Mouse (Mus musculus) neural tube, embryonic 15.5 days (tissue): ENCODE results near the gene Fam227a. TPM values are rescaled to one million over a fixed set of nuclear protein-coding genes. Genes with fewer than 3 reads are reported as not detected.

ENCODE experiments used
- ATAC-seq: fragments of 200-750 bp; cut with Nextera tagmentation; 2 replicates; pipeline ENCODE4 v1.8.0; 2017; ENCODE audit warnings: mild to moderate bottlenecking, moderate TSS enrichment, moderate library complexity; ENCODE audit not compliant: low FRiP score
- H3K27ac ChIP-seq: fragments of 300-500 bp; sonication (generic); replicated peaks from 2 replicates; pipeline ENCODE4 v1.5.1; 2015; ENCODE audit warnings: mild to moderate bottlenecking, inconsistent platforms
- H3K27me3 ChIP-seq: fragments of 300-500 bp; sonication (generic); replicated peaks from 2 replicates; pipeline ENCODE4 v1.6.1; 2015; ENCODE audit warnings: inconsistent platforms
- H3K36me3 ChIP-seq: fragments of 300-500 bp; sonication (generic); 2 replicates; pipeline ENCODE4 v1.6.1; 2015; ENCODE audit warnings: inconsistent platforms
- H3K4me1 ChIP-seq: fragments of 300-500 bp; sonication (generic); 2 replicates; pipeline ENCODE4 v1.6.1; 2015; ENCODE audit warnings: inconsistent platforms
- H3K4me2 ChIP-seq: fragments of 300-500 bp; sonication (generic); 2 replicates; pipeline ENCODE4 v1.6.1; 2015; ENCODE audit warnings: inconsistent platforms, mild to moderate bottlenecking, moderate library complexity
- H3K4me3 ChIP-seq: fragments of 300-500 bp; sonication (generic); replicated peaks from 2 replicates; pipeline ENCODE4 v1.5.1; 2015; ENCODE audit warnings: mild to moderate bottlenecking, inconsistent platforms
- H3K9ac ChIP-seq: fragments of 300-500 bp; sonication (generic); replicated peaks from 2 replicates; pipeline ENCODE4 v1.6.1; 2015; ENCODE audit warnings: mild to moderate bottlenecking, inconsistent platforms
- H3K9me3 ChIP-seq: fragments of 300-500 bp; sonication (generic); replicated peaks from 2 replicates; pipeline ENCODE4 v1.6.1; 2016; ENCODE audit warnings: inconsistent platforms
- WGBS: fragments of 180-500 bp; shearing (Covaris S2); methylation state at CpG from one replicate; pipeline ENCODE4 v1.1.7; 2015; ENCODE audit warnings: mixed read lengths; 5-methylcytosine and 5-hydroxymethylcytosine counted together
- polyA plus RNA-seq: library from polyadenylated mRNA; unstranded; fragments of >200 nt; fragmentation: Nextera tagmentation; extraction: Ambion mirVana; gene quantifications from 2 replicates; pipeline ENCODE4 v1.2.1, GENCODE M21; 2015

The Fam227a gene
- polyA plus RNA-seq = 3.0 and 3.7 TPM in 2 replicates

DNA sequence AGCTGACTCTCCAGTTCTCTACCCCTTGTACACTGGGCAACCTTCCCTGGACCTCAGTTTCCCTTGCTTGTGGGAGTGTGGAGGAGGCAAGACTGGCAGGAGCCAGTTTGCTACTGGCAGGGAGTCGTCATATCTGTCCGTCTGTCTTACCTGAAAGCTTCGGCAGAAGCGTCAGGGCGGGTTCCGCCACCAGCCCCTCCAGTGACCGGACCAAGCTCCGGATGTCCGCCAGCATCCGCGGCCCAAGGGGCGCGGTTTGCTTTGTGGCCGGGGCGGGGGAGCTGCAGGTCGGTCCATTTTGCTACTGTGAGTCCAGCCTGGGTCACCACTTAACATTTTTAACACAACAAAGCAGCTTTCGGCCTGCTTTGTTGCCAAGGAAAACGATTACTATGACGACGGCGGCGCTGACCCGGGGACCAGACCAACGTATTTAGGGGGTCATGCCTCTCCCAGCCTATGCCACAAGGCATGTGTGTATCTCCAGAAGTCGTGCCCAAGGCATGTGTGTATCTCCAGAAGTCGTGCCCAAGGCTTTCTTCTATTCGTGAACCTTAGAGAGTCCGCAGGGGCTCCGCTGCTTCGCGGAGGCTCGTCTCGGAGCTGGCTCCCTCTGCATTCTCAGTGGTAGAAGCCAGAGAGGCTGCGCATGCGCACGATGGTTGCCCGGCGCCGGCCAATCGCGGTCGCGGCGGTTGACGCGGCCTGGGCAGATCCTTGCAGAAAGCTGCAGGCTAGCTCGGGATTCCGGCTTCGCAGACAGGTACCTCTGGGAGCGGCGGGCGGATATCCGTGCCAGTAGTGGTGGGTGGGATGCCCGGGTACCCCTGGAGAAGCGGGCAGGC, at the start of gene Fam227a, which contains the start of gene Cby1:
TSS of gene Fam227a (minus strand) at position 426 of the 845 bp plus-strand sequence.
TSS of gene Cby1 (plus strand) at position 669 of the 845 bp plus-strand sequence.
- ATAC-seq = peak; percentile 89
- under 1% methylated on average over 55 of the region's 55 CpGs for WGBS
- H3K9me3 ChIP-seq = no peaks in the 10 kb centered on the region

DNA sequence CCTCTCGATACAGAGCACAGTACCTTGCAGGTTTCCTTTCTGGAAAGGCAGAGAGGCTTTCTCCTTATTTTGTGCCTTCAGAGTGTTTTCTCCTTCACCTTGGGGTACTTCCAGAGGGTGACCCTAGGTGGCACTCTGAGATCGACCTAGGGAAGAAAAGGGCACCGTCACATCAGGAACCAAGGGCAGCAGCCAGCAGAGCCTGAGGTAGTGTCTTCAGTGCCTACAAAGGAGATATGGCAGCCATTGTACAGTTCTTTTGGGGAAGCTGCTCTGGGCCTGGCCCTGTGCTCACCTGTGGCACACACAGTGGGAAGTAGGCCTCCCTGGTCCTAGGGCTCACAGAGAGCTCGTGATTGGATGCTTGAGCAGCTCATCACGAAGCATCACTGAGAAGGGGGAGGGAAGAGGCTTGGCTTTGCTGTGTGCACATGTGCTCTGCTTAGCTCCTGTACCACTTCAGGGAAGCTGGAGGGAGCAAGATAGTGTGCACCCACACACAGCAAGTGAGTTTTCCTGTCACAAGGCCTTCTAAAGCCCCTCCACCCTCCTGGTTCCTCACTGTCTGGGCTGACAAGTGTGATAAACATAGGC, 49.6 kb upstream of the Fam227a start:
- peaks cover 55% of the 10 kb centered on the region for H3K36me3 ChIP-seq
- no peak overlapping the region for H3K27ac ChIP-seq
- H3K9ac ChIP-seq = no peak overlapping the region
- 95% methylated on average over 5 of the region's 5 CpGs for WGBS
- H3K4me3 ChIP-seq = no peak overlapping the region
- no peak overlapping the region for H3K4me2 ChIP-seq
- no peaks in the 10 kb centered on the region for H3K9me3 ChIP-seq
- H3K27me3 ChIP-seq = no peaks in the 10 kb centered on the region
- no peak for ATAC-seq
- no peaks in the 10 kb centered on the region for H3K4me1 ChIP-seq

More for the DNA sequence above, at the start of gene Fam227a, which contains the start of gene Cby1:
- H3K36me3 ChIP-seq = peaks cover 17% of the 10 kb centered on the region
- H3K9ac ChIP-seq = peak within 1 kb of the TSS; percentile 80
- H3K27ac ChIP-seq = peak within 1 kb of the TSS; percentile 98
- H3K4me1 ChIP-seq = peaks cover 16% of the 10 kb centered on the region
- H3K4me3 ChIP-seq = peak within 1 kb of the TSS; percentile 89
- peak within 1 kb of the TSS; percentile 77 for H3K4me2 ChIP-seq
- no peaks in the 10 kb centered on the region for H3K27me3 ChIP-seq

DNA sequence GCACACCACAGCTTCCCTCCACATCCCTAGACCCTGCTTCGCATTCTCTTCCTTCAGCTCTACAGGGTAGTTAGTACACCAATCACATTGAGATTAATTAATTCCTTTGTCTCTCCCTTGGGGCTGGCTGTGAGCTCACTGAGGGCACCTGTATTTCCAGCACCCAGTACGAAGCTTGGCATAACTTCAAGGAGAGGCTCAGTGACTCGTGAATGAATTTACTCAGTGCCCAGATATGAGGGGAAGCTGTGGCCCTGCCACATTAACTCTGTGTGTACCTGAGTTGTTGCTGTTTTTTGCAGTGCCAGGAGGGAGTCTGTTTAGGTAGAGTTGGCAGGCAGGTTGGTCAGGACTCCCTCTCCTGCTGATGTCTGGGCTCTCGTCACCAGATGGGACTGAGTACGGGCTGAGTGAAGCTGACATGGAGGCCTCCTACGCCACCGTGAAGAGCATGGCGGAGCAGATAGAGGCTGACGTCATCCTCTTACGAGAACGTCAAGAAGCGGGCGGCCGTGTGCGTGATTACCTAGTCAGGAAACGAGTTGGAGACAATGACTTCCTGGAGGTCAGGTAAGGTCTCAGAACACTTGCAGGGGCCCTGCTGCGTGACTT, 48.0 kb upstream of the Fam227a start:
- H3K4me3 ChIP-seq = no peak overlapping the region
- 85% methylated on average over 17 of the region's 17 CpGs for WGBS
- H3K27ac ChIP-seq = no peak overlapping the region
- H3K9ac ChIP-seq = no peak overlapping the region
- no peak for ATAC-seq
- peaks cover 39% of the 10 kb centered on the region for H3K36me3 ChIP-seq
- H3K27me3 ChIP-seq = no peaks in the 10 kb centered on the region
- H3K9me3 ChIP-seq = no peaks in the 10 kb centered on the region
- no peak overlapping the region for H3K4me2 ChIP-seq
- no peaks in the 10 kb centered on the region for H3K4me1 ChIP-seq

DNA sequence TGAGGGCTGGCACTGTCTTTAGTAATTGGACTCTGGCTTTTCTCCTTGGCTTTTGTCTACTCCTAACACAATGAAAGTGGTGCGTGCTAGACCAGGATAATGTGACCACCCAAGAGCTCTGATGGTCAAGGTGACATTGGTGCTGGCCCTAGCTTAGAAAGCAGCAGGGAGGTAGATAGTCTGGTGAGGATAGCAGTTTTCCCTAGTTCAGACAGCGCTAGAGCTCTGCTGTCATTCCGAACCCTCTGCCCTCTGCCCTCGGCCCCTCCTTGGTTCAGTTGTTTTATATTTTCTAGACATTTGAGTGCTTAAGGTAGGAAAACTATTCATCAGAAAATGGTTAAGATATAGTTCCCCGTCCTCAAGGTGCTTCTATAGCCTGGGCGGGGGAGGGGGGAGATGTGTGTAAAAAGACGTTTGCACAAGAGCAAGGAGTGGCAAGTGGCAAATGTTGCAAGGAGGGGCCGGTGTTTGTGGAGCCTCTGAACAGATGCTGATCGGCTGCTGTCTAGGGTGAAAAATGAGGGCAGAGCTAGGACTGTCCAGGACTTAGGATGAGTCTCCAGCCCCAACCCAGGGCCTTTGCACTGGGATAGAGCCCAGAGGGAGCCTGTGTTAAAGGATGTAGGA, 38.9 kb upstream of the Fam227a start:
- Histone ChIP-seq H3K27ac (peak overlapping the region; percentile 48), H3K9me3 (no peaks in the 10 kb centered on the region), H3K4me1 (peaks cover 21% of the 10 kb centered on the region), H3K36me3 (peaks cover 18% of the 10 kb centered on the region; the same call in 1 of the 2 replicates), H3K9ac (no peak overlapping the region), H3K27me3 (no peaks in the 10 kb centered on the region), H3K4me3 (no peak overlapping the region), H3K4me2 (no peak overlapping the region)
- WGBS = 80% methylated on average over 9 of the region's 9 CpGs
- no peak for ATAC-seq

DNA sequence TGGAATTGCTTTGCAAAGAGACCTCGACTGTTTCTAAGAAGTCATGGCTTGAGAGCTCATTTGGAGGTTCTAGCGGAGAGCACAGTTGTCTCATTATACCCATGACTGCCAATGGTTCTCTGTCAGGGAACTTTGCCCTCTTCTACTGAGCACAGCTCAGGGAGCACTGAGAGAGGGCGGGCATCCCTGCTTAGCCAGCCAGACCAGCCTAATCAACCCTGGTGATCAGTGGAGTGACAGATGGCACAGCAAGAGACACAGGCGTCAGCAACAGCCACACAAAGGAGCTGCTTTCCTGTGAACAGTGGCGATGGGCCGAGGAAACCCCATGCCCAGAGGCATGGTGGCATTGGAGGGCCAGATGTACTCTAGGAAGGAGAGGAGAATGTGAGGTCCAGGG, 38.3 kb upstream of the Fam227a start:
- Histone ChIP-seq H3K4me3 (no peak overlapping the region), H3K9ac (no peak overlapping the region), H3K4me1 (peaks cover 28% of the 10 kb centered on the region), H3K27me3 (no peaks in the 10 kb centered on the region), H3K27ac (peak overlapping the region; percentile 48; the same call in 1 of the 2 replicates), H3K36me3 (peaks cover 18% of the 10 kb centered on the region; the same call in 1 of the 2 replicates), H3K4me2 (no peak overlapping the region), H3K9me3 (no peaks in the 10 kb centered on the region)
- no peak for ATAC-seq
- WGBS = 55% methylated on average over 6 of the region's 6 CpGs

DNA sequence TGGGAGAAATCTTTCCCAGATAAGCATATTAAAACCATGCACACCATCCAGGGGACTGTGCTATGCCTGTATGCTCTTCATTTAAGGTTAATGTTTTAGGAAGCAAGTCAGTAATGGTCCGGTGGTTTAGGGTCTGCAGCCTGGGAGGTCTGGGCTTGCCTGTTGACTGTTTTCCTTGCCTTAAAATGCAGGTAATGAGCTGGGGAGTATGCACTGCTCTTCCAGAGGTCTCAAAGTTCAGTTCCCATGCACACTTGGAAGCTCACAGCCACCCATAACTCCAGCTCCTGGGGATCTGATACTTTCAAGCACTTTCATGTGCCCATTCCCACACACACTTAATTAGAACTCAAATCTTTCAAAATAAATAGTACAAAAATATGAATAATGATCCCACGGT, 37.8 kb upstream of the Fam227a start:
- Histone ChIP-seq H3K9me3 (no peaks in the 10 kb centered on the region), H3K4me1 (peaks cover 33% of the 10 kb centered on the region), H3K4me3 (no peak overlapping the region), H3K36me3 (peaks cover 18% of the 10 kb centered on the region; the same call in 1 of the 2 replicates), H3K4me2 (no peak overlapping the region), H3K27ac (0 out of 2 replicates have a peak overlapping the region, but pooled peaks have one; percentile 48), H3K27me3 (no peaks in the 10 kb centered on the region), H3K9ac (no peak overlapping the region)
- no peak for ATAC-seq
- WGBS = 92% methylated on average over 2 of the region's 2 CpGs

DNA sequence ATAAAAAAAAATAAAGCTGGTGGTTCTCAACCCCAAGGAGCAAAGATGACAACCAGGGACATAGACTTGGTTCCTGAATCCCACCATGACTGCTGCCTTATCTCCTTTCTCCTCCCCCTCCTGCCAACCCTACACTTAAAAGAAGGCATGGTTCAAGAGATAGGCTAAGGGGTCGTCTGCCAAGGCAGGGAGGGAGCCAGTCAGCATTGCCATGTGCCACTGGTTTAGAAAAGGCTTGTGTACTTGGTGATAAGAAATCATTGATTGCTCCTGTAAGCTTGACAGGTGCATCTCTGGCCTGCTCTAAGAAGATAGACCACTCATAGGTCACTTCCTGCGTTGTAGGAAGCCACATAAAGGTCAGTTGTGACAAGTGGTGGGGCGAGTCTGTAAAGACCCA, 36.8 kb upstream of the Fam227a start:
- no peak for ATAC-seq
- Histone ChIP-seq H3K4me1 (peaks cover 35% of the 10 kb centered on the region), H3K4me2 (no peak overlapping the region), H3K9ac (no peak overlapping the region), H3K27ac (no peak overlapping the region), H3K36me3 (peaks cover 18% of the 10 kb centered on the region; the same call in 1 of the 2 replicates), H3K9me3 (no peaks in the 10 kb centered on the region), H3K4me3 (no peak overlapping the region), H3K27me3 (no peaks in the 10 kb centered on the region)
- WGBS = 73% methylated on average over 3 of the region's 3 CpGs

DNA sequence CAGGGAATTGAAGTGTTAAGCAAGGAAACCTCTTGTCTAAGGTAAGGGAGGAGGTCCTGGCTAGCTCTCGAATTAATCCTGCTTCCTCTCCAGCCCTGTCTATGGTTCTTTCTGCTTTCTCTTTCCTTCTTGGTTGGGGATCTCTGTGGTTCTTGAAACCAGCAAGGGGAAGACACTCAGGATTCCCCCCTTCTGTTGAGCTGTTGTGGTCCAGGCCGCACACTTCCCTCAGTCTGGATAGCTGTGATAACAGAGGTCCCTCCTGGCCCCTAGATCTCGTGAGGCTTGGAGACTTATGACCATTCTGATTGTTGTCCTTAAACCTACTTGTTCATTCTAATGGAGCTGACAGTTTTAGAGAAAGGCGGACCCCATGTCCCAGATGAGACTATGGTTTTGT, 35.8 kb upstream of the Fam227a start:
- Histone ChIP-seq H3K4me1 (peaks cover 42% of the 10 kb centered on the region), H3K4me2 (no peak overlapping the region), H3K36me3 (peaks cover 18% of the 10 kb centered on the region; the same call in 1 of the 2 replicates), H3K27ac (no peak overlapping the region), H3K9ac (no peak overlapping the region), H3K27me3 (no peaks in the 10 kb centered on the region), H3K4me3 (no peak overlapping the region), H3K9me3 (no peaks in the 10 kb centered on the region)
- no peak for ATAC-seq
- WGBS = 92% methylated on average over 4 of the region's 4 CpGs

DNA sequence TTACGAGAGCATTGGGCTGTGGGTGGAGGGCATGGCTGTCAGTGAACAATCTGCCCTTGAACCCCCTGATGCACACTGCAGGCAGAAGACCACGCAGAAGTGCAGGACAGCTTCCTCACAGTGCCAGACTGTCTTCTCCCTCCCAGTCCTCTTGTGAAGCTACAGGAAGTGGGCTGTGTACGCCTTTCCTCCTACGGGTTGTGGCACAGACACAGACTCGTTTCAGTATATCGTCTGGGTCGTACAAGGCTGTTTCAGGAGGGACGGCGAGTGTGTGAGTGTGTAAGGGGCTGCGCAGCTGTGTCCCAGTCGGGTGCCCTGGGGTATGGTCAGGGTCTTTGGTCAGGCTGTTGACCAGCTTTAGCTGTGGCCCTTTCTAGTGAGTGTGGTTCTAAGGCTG, 35.0 kb upstream of the Fam227a start:
- no peak for ATAC-seq
- H3K4me2 ChIP-seq = no peak overlapping the region
- peaks cover 13% of the 10 kb centered on the region; the same call in 1 of the 2 replicates for H3K36me3 ChIP-seq
- no peak overlapping the region for H3K27ac ChIP-seq
- H3K9me3 ChIP-seq = no peaks in the 10 kb centered on the region
- no peak overlapping the region for H3K9ac ChIP-seq
- H3K27me3 ChIP-seq = no peaks in the 10 kb centered on the region
- H3K4me1 ChIP-seq = peaks cover 43% of the 10 kb centered on the region
- H3K4me3 ChIP-seq = no peak overlapping the region
- WGBS = 83% methylated on average over 11 of the region's 11 CpGs

DNA sequence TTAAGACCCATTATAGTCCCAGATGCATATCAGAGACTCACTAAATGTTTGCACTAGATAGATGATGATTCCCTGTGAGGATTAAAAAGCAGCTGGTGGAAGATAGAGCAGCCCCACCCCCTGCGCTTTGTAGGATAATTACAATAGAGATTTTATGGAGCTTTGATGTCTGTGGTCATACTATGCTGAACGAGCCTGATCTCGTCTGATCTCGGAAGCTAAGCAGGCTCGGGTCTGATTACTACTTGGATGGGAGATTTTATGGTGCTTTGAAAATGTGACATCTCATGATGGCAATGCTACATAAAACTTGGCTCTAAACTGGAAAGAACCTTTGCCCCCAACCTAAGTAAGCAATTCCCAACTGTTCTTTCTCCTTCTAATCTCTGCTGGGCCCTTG, 33.6 kb upstream of the Fam227a start:
- H3K4me3 ChIP-seq = peak overlapping the region; percentile 75; the same call in 1 of the 2 replicates
- H3K4me2 ChIP-seq = peak overlapping the region; percentile 73
- H3K36me3 ChIP-seq = peaks cover 13% of the 10 kb centered on the region; the same call in 1 of the 2 replicates
- no peaks in the 10 kb centered on the region for H3K27me3 ChIP-seq
- H3K9ac ChIP-seq = no peak overlapping the region
- peaks cover 44% of the 10 kb centered on the region for H3K4me1 ChIP-seq
- no peak for ATAC-seq
- WGBS = 42% methylated on average over 5 of the region's 5 CpGs
- no peak overlapping the region for H3K27ac ChIP-seq
- H3K9me3 ChIP-seq = no peaks in the 10 kb centered on the region

DNA sequence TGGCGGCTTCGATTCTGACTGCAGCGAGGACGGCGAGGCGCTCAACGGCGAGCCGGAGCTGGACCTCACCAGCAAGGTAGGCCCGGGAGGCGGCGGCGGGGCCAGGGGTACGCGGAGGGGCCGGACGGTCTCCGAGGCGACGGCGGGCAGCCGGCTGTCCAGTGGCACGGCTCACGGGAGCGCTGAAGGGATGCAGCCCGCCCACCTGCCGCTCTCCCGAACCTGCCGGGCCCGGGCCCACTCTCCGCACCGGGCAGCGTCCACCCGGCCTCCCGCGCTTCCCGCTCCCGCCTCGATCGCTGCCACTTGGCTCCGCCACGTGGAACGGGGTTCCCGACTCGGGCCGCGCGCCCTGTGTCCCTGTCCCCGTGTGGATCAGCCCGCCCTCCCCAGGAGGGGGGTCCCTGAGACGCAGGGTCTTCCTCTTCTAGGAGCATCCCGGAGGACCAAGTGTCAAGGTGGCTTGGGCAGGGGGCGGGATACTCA, 32.3 kb upstream of the Fam227a start:
- 0% methylated on average over 36 of the region's 53 CpGs for WGBS
- peaks cover 6% of the 10 kb centered on the region; the same call in 1 of the 2 replicates for H3K36me3 ChIP-seq
- peak; percentile 18 for ATAC-seq
- H3K27ac ChIP-seq = peak overlapping the region; percentile 86
- H3K4me3 ChIP-seq = peak overlapping the region; percentile 75
- no peaks in the 10 kb centered on the region for H3K27me3 ChIP-seq
- no peaks in the 10 kb centered on the region for H3K9me3 ChIP-seq
- peaks cover 50% of the 10 kb centered on the region for H3K4me1 ChIP-seq
- H3K4me2 ChIP-seq = peak overlapping the region; percentile 73
- peak overlapping the region; percentile 75 for H3K9ac ChIP-seq
